Mouse (Mus musculus) mouse trophoblast stem cell (cell line): ENCODE results near the gene Ncapd2.
"Not testable (repeated sequence)": the region's sequence is repeated elsewhere in the genome, so short reads cannot be mapped to it uniquely, and the experiment has no call there.

Experiments
- in situ Hi-C, 2 experiments: fragments of 300-500 bp; cut with MseI, MboI; formaldehyde crosslinking; loops; 2 replicates in 1 of 2; 3 replicates in 1 of 2; pipeline ENCODE4 v1.15.1; 2025

The Ncapd2 gene

DNA sequence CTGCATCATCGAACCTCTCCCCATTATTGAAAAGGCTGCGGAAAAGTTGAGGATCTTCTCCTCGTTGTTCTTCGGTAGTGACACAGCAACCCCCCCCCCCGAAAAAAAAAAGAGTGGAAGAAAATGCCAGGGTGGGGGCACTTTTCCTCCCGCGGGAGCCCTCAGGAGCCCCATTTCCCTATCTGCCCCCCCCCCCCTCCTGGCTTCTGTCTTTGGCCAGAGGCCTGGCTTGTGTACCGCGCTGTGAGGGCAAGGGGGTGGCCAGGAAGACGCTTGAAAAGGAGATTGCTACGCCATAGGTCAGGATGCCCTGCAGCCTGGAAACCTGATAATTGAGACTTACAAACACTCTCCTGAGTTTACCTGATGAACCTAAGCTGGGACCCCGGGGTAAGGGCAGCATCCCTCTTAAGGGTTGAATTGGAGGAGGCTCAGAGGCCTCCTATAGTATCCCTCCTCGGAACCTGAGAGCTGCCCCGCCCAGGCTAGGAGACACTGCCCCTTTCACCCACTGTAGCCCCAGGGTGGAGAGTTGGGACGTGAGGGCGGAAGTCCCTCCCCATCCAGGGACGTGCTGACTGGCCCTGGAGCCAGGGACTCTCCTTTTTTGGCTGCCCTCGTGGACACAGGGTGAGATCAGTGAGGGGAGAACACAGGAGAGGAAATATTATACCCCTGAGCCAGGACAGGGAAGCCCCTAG is 25.3 kb downstream of the Ncapd2 start, which contains the start of gene Gapdh:
Gapdh (minus strand) TSS at position 417 of the 701 bp plus-strand sequence.
- in situ Hi-C loops: no loop called here

DNA sequence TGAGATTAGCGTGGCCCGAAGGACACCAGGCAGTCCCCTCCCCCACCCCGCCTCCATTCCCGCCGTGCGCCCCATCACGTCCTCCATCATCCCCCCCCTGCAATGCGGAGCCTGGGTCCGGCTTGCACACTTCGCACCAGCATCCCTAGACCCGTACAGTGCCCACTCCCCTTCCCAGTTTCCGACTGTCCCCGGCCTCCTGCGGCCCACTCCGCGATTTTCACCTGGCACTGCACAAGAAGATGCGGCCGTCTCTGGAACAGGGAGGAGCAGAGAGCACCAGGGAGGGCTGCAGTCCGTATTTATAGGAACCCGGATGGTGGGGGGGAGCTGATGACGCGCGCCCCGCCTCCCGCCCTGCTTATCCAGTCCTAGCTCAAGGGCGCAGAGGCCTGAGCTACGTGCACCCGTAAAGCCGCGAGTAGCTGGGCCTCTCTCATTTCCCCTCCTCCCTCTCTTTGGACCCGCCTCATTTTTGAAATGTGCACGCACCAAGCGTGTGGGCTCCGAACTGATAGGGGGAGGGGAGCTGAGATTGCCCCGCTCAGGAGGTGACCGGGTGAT is 26.1 kb downstream of the Ncapd2 start:
- in situ Hi-C loops: no loop called here

DNA sequence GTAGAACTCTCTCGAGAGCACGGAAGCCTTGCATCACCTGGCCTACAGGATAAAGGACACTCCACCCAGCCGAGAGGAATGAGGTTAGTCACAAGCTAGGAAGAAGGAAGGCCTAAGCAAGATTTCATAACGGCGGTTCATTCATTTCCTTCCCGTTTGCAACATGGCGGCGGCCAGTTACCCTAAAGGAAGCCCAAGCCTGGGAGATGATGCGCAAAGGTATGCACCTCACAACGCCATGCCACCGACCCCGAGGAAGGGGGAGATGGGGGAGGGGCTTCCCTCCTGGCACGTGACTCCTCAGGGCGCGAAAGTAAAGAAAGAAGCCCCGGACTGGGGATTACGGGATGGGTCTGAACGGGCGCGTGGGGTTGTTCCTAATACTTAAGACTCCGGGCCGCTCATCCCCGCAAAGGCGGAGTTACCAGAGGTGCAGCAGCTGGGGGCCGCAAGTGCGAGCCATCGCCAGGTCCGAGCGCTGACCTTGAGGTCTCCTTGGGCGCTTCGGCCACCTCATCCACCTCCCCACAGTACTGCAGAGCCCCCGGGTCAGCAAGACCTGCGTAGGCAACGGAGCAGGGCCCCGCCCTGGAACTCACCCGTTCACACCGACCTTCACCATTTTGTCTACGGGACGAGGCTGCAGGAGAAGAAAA is 26.7 kb downstream of the Ncapd2 start:
- in situ Hi-C loops: no loop called here

DNA sequence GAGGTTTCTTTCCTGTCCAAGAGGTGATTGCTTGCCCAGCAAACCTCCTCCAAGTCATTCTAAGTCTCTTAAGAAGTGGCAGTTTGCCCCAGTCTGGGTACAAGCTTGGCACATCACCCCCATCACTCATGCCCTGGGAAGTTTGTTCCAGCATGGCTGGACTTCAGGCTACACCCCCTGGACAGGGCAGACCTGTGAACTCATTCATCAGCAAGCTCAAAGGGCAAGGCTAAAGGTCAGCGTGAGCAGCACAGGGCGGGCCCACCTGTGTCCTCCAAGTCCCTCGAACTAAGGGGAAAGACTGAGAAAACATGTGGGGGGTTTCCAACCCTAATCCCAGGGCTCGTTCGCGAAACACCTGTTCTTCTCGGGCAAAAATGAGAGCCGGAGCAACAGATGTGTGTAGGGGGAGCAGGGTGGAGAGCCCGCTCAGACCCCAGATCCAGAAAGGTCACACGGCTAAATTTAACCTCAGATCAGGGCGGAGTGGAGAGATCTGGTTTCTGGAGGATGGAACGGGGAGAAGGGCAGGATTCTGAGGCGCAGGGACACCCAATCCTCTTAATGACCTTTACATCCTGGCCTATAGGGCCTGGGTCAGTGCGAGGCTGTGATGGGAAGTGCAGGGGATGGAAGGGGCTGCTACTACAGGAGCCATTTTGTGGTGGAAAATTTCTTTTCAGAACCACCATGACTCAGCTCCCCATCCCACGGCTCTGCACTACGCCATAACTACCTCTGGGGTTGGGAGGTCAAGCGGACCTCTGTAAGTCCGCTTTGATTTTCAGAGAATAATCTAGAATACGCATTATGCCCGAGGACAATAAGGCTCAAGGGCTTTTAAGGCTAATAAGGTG is 27.5 kb downstream of the Ncapd2 start:
- in situ Hi-C loops: no loop called here

DNA sequence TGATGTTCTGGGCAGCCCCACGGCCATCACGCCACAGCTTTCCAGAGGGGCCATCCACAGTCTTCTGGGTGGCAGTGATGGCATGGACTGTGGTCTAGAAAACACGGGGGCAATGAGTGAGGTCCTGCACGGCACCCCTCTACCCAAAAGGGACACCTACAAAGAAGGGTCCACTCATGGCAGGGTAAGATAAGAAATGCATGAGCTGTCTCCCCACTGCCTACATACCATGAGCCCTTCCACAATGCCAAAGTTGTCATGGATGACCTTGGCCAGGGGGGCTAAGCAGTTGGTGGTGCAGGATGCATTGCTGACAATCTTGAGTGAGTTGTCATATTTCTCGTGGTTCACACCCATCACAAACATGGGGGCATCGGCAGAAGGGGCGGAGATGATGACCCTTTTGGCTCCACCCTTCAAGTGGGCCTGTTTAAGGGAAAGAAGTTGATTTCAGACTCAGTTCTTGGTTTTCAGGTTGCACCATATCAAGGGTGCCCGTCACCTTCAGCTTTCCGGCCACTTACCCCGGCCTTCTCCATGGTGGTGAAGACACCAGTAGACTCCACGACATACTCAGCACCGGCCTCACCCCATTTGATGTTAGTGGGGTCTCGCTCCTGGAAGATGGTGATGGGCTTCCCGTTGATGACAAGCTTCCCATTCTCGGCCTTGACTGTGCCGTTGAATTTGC is 28.7 kb downstream of the Ncapd2 start:
- in situ Hi-C loops: not testable (repeated sequence)

DNA sequence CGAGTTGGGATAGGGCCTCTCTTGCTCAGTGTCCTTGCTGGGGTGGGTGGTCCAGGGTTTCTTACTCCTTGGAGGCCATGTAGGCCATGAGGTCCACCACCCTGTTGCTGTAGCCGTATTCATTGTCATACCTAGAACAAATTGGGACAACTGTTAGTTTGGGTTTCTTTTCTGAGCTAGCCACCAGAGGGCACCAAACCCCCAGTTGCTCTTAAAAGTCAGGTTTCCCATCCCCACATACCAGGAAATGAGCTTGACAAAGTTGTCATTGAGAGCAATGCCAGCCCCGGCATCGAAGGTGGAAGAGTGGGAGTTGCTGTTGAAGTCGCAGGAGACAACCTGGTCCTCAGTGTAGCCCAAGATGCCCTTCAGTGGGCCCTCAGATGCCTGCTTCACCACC is 29.5 kb downstream of the Ncapd2 start:
- in situ Hi-C loops: not testable (repeated sequence)

DNA sequence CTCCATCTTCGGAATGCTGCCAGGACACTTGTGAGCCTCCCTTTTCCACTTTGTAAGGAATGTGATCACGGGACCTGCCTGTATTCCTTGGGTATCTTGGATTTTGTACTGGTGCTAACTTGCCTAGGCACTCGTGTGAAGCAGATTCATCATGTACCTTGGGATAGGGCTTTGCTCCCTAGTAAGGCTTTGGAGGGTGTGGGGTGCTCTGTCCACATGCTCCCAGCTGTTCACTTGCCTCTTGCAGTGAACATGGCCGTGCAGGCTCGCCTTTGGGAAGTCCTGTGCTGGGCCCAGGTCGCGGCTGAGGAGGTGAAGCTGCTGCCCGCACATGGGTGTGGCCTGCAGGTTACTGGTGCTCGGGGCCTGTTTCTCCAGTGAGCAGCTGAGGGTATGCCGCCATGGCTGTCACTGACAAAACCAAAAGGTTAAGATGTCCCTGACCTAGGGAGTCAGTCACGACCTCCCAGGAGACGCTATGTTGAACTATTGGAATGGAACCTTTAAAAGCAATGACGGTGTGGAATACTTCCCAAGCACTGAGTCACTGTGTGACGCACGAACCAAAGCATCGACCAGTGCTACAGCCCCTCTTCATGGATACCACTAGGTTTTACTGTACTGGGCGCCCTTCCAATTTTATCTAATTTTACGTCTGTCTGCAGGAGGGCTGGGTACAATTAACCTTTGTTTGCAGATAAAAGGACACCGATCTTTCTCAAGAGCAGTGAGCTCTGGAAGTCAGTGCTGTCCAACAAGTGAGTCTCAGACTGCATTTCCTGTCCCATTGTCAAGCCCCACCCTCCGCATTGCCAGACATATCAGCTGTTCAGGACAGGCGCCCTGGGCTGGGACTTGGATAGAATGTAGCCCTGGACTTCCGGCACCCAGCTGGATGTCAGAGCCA is 30.4 kb downstream of the Ncapd2 start:
- in situ Hi-C loops: no loop called here

DNA sequence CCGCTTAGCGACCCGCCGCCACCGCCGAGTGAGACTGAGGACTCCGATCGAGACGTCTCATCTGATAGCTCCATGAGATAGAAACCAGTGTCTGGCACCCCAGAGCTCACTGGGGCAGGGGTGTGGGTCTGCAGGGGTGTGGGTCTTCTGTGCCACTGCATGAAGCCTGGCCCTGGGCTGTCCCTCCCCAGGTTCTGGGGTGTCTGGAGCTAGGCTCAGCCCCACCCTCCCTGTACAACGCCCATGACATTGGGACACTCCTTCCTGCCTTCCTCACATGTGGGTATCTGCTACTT is 31.0 kb downstream of the Ncapd2 start:
- in situ Hi-C loops: no loop called here

DNA sequence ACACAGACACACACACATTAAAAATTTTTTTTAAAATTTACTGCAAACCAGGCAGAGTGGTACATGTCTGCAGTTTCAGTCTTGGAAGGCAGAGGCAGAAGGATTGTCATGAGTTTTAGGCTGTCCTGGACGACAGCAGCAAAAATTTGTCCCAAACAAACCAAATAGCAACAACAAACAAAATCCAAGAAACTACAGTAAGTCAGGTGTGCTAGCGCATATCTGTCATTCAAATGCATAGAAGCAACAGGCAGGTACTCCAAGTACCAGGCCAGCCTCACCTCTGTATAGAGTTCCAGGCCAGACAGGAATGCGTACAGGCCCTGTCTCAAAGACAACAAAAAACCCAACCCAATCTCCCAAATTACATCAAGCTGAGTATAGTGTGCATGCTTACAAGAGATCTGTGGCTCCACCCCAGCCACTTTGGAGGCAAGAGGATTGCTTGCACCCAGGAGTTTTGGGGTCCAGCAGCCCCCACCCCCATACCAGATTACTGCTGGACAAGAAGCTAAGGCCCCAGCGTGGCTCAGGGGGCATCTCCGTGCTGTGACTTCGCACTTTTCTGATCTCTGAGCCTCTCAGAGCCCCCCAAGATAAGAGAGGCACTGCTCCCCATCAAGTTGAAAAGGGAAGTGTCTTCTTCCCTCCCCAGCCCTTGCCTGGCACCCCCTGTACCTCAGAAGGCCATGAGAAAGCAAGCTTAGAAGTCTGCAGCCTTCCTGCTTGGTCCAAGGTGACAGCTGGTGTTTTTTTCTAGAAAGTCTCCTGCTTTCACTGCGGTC is 31.5 kb downstream of the Ncapd2 start:
- in situ Hi-C loops: no loop called here

DNA sequence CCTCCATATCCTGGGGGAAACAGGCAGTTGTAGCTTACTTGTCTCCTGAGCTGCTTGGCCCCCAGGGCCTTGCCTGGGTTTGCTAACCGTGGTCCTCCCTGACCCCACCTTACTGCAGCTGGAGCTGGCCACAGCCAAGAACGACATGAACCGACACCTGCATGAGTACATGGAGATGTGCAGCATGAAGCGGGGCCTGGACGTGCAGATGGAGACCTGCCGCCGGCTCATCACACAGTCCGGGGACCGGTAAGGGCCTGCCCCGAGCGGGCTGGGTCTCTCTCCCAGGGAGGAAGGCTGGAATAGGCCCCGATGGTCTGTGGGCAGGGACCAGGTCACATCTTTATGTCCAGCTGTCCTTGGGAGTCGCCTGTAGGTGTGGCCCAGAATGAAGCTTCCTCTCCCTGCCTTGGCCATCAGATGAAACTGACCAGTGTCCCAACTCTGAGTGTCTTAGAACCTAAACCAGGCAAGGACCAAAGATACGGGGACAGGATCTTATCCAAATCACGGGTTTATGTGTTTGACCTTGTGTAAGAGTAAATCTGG is 32.5 kb downstream of the Ncapd2 start:
- in situ Hi-C loops: no loop called here

DNA sequence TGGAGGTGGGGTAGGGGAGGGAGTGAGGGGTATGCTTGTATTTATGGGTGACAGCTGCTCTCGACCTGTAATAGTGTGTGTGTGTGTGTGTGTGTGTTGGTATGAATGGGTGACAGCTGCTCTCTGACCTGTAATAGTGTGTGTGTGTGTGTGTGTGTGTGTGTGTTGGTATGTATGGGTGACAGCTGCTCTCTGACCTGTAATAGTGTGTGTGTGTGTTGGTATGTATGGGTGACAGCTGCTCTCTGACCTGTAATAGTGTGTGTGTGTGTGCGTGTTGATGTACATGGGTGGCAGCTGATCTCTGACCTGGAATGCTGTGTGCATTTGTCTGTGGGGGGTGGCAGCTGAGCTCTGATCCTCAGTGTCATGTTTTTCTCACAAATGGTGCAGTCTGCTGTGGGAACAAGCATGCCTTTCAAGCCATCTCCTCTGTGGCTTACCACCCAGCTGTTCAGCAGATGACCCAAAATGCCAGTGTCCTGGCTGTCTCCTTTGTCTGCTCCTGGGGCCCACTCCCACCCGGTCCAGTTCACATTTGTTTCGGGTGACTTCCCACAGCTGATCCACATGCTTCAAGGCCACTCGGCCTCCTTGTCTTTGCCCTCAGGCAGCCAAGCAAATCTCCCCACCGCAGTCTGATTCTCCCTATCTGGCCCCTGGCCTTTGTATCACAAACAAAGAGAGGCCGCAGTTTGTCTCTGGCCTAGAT is 34.4 kb downstream of the Ncapd2 start:
- in situ Hi-C loops: no loop called here

DNA sequence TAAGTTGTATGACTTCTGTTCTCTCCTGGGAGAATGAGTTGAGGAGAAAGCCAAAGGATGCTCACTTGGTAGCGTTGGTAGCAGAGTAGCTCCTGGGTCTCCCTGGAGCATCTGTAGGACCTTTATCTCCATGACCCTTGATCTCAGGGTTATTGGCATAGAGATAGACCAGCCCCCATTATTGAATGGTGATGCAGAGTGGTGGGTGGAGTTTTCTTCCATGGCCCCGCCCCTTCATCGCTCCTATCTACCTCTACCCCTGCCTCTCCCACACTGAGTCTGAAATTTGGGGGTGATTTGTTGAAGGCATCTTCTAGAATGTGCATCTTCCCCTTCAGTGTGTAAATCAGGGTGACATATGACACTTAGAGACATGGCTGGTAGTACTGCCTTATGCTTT is 35.0 kb downstream of the Ncapd2 start:
- in situ Hi-C loops: no loop called here

DNA sequence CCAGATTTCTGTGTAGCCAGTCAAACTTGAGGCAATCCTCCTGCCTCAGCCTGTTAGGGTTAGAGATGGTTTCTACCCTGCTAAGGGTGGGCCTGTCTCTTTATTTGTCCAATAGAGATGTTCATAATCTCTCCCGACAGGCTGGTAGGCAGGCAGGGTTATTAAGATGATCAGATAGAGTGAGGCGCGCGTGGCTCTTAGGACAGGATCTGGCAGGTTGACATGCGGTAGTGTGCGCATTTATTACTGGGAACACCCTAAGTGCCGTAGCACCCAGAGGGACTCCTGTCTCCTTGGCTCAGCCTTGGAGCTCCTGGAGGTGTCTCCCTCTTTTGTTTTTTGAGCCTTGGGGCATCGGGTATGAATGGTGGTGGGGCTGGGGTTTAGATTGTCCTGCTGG is 36.2 kb downstream of the Ncapd2 start:
- in situ Hi-C loops: no loop called here

DNA sequence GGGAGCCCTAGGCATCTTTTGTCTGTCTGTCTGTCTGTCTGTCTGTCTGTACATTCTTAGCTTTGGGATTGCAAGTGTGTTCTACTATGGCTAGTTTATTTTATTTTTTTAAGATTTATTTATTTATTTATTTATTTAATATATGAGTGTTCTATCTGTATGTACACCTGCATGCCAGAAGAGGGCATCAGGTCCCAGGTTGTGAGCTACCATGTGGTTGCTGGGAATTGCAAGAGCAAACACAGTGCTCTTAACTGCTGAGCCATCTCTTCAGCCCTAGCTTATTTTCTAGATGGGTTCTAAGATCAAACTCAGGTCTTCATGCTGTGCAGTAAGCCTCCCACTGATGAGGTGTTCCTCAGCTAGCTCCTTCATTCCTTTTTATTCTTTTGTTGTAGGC is 37.0 kb downstream of the Ncapd2 start:
- in situ Hi-C loops: no loop called here

DNA sequence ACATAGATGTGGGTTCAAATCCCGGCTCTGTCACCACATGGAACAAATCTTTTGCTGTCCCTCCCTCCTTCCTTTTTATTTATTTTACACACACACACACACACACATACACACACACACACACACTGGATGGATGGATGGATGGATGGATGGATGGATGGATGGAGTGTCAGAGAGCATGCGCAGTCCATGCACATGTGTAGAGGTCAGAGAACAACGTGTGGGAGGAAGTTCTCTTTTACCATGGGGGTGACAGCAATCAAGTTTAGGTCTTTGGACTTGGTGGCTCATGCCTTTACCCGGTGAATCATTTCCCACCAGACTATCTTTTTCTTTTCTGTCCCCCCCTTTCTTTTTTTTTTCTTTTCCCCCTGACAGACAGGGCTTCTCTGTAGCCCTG is 37.8 kb downstream of the Ncapd2 start:
- in situ Hi-C loops: no loop called here

DNA sequence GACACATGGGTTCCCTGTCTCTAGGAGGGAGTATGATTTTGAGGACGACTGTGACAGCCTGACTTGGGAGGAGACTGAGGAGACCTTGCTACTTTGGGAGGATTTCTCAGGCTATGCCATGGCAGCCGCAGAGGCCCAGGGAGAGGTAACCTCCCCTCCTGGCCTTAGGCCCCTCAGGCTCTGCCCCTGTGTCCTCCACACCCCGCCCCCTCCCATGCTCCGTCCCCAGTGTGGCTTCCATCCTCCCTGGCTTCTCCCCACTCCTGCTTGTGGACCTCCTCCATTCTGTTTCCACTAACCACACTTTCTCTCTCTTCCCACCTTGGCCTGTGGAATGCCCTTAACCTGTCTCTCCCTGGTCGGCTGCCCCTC is 38.5 kb downstream of the Ncapd2 start:
- in situ Hi-C loops: no loop called here

DNA sequence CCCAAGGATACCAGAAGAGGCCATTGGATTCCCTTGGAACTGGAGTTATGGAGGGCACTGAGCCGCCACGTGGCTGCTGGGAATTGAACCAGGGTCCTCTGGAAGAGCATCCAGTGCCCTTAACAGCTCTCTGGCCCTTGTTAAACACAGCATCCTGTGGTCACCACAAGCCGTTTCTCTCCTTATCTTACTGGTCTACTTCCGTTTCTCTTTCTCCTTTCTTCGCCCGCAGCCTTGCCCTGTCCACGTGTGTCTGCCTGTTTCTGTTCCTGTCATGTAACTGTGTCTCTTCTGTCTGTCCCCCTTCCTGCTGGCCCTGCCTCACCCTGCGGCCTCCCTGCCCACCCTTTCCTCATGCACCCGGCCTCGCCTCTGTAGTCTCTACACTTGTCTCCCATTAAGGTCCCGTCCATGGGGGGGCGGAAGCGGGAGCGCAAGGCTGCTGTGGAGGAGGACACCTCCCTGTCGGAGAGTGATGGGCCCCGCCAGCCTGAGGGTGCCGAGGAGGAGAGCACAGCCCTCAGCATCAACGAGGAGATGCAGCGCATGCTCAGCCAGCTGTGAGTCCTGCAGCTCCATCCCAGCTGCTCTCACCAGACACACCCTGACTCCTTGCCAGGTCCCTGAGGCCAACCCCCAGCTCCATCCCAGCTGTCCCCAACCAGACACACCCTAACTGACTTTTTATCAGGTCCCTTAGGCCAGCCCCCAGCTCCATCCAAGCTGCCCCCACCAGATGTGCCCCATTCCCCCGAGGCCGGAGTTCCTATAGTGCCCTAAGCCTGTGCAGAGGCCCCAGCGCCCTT is 39.1 kb downstream of the Ncapd2 start:
- in situ Hi-C loops: no loop called here

DNA sequence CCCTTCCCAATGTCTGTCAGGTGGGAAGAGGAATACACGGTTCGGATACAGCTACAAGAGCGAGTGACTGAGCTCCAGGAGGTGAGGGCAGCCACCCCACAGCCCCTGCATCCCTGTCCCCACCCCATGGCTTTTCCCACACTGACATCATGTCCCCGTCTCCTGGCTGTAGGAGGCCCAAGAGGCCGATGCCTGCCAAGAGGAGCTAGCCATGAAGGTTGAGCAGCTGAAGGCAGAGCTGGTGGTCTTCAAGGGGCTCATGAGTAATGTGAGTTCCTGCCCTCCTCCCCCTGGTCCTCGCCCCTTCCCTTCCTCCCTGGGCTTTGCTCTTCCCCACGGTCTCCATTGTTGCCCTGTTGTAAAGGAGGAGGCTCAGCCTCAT is 41.9 kb downstream of the Ncapd2 start:
- in situ Hi-C loops: no loop called here
